Mouse (Mus musculus) layer of hippocampus, postnatal 14 days (tissue): ENCODE data around the gene AK157302. TPM values are rescaled to one million over a fixed set of nuclear protein-coding genes. Genes with fewer than 3 reads are reported as not detected.

Experiments
- DNase-seq, 2 experiments: peaks; one replicate each; pipeline ENCODE4 v3.0.0; 2021 to 2022; ENCODE audit warnings: low spot score in 2 of 2, mixed read lengths in 1 of 2
- microRNA-seq, 2 experiments: library from miRNA; unstranded; fragments of <30 nt; microRNA quantifications; one replicate each; pipeline ENCODE4 v1.2.0; 2021
- total RNA-seq, 2 experiments: library from RNA; stranded (reverse); gene quantifications; 2 replicates each; pipeline ENCODE4 v1.2.3; 2021

Gene AK157302
- total RNA-seq, 2 experiments from 2014 or later = 15.9 to 17.4 TPM

GRCm38 (mm10) chr13:21542708-21543107 lies 47.7 kb downstream of the AK157302 start, which contains the start of gene Olfr1366:
Gene Olfr1366 (minus strand): TSS chr13:21542808.
- no peak for DNase-seq

Small RNA genes within 50 kb of the gene (microRNA-seq; reads per million reads assigned to microRNA genes)
- 0 reads per million in 2 experiments for gene Mir1896

Other genes with a start within 250 kb of the AK157302 start
- not detected for gene Gpx5, start 202.5 kb upstream of the AK157302 start, total RNA-seq
- gene Gpx6, start 183.1 kb upstream of the AK157302 start, total RNA-seq = not detected
- gene Olfr1367, start 148.3 kb upstream of the AK157302 start, total RNA-seq = not detected
- gene Zscan12, start 132.4 kb upstream of the AK157302 start, total RNA-seq = 1 to 10 TPM; 8.3 to 9.0 TPM
- 10 to 100 TPM; 37.5 to 37.6 TPM for gene Zkscan3, start 92.5 kb upstream of the AK157302 start, total RNA-seq
- gene Pgbd1, start 54.2 kb upstream of the AK157302 start, total RNA-seq = 1 to 10 TPM; 1.3 TPM
- gene Zscan26, start 41.5 kb upstream of the AK157302 start, total RNA-seq = 10 to 100 TPM; 33.9 to 35.6 TPM
- gene Nkapl, start 26.7 kb upstream of the AK157302 start, total RNA-seq = under 1 TPM; 0.69 to 0.74 TPM
- gene Zkscan4, start 16.3 kb upstream of the AK157302 start, total RNA-seq = 1 to 10 TPM; 6.7 to 7.7 TPM
- not detected for gene Gm10065, start 15.8 kb upstream of the AK157302 start, total RNA-seq
- 10 to 100 TPM; 64.8 to 76.7 TPM for gene Gm11273, start 6.2 kb downstream of the AK157302 start, total RNA-seq
- 10 to 100 TPM; 16.2 to 16.9 TPM for gene Zkscan8, start 35.9 kb downstream of the AK157302 start, total RNA-seq
- not detected for gene Olfr1366, start 47.6 kb downstream of the AK157302 start, total RNA-seq
- not detected for gene Olfr1535, start 64.7 kb downstream of the AK157302 start, total RNA-seq
- not detected for gene Olfr1364, start 86.5 kb downstream of the AK157302 start, total RNA-seq
- not detected for gene Olfr1362, start 118.8 kb downstream of the AK157302 start, total RNA-seq
- not detected for gene Olfr11, start 147.3 kb downstream of the AK157302 start, total RNA-seq
- not detected for gene Olfr1361, start 168.2 kb downstream of the AK157302 start, total RNA-seq
- gene Olfr1360, start 182.2 kb downstream of the AK157302 start, total RNA-seq = not detected
- gene Olfr1359, start 202.9 kb downstream of the AK157302 start, total RNA-seq = not detected
- 10 to 100 TPM; 31.7 to 51.2 TPM for gene Hist1h2bl, start 220.9 kb downstream of the AK157302 start, total RNA-seq
- 10 to 100 TPM; 17.4 to 55.0 TPM for gene Hist1h2ai, start 221.2 kb downstream of the AK157302 start, total RNA-seq
- gene Hist1h3h, start 222.4 kb downstream of the AK157302 start, total RNA-seq = 10 to 100 TPM; 68.2 to 84.2 TPM
- gene Hist1h2bm, start 226.8 kb downstream of the AK157302 start, total RNA-seq = 10 to 100 TPM in 1 of 2 experiments, 1 to 10 TPM in 1; 8.6 to 12.7 TPM
- 10 to 100 TPM; 14.3 to 15.3 TPM for gene Hist1h4j, start 239.8 kb downstream of the AK157302 start, total RNA-seq